Mouse (Mus musculus) intestine, embryonic 16.5 days (tissue): ENCODE measurements around the gene Pde2a. TPM values are rescaled to one million over a fixed set of nuclear protein-coding genes. Genes with fewer than 3 reads are reported as not detected.

Experiments
- ATAC-seq: fragments of 200-750 bp; cut with Nextera tagmentation; 2 replicates; pipeline ENCODE4 v1.8.0; 2017; ENCODE audit warnings: moderate TSS enrichment, moderate library complexity
- H3K27ac ChIP-seq: fragments of 300-500 bp; sonication (generic); 2 replicates; pipeline ENCODE4 v1.5.1; 2014; ENCODE audit warnings: mild to moderate bottlenecking, low read length
- H3K27me3 ChIP-seq: fragments of 300-500 bp; sonication (generic); replicated peaks from 2 replicates; pipeline ENCODE4 v1.6.1; 2014; ENCODE audit warnings: low read length, control low read depth, mixed read lengths; ENCODE audit not compliant: control insufficient read depth, insufficient read depth
- H3K36me3 ChIP-seq: fragments of 300-500 bp; sonication (generic); 2 replicates; pipeline ENCODE4 v1.6.1; 2014; ENCODE audit warnings: low read length, control low read depth; ENCODE audit not compliant: control insufficient read depth, insufficient read depth
- H3K4me1 ChIP-seq: fragments of 300-500 bp; sonication (generic); 2 replicates; pipeline ENCODE4 v1.6.1; 2014; ENCODE audit warnings: low read length, control low read depth, mixed read lengths; ENCODE audit not compliant: control insufficient read depth, insufficient read depth
- H3K4me2 ChIP-seq: fragments of 300-500 bp; sonication (generic); 2 replicates; pipeline ENCODE4 v1.6.1; 2014; ENCODE audit warnings: low read depth, low read length, control low read depth
- H3K4me3 ChIP-seq: fragments of 300-500 bp; sonication (generic); 2 replicates; pipeline ENCODE4 v1.5.1; 2014; ENCODE audit warnings: mild to moderate bottlenecking, low read length
- H3K9ac ChIP-seq: fragments of 300-500 bp; sonication (generic); 2 replicates; pipeline ENCODE4 v1.6.1; 2014; ENCODE audit warnings: low read depth, low read length
- H3K9me3 ChIP-seq: fragments of 300-500 bp; sonication (generic); 2 replicates; pipeline ENCODE4 v1.6.1; 2016; ENCODE audit warnings: low read length, control low read depth; ENCODE audit not compliant: control insufficient read depth
- WGBS: fragments of 180-500 bp; shearing (Covaris S2); extraction: QIAGEN DNeasy Blood & Tissue Kit; methylation state at CpG from one replicate; pipeline ENCODE4 v1.1.7; 2014; 5-methylcytosine and 5-hydroxymethylcytosine counted together
- polyA plus RNA-seq: library from polyadenylated mRNA; unstranded; fragments of >200 nt; fragmentation: Nextera tagmentation; extraction: Ambion mirVana; gene quantifications from 2 replicates; pipeline ENCODE4 v1.2.1, GENCODE M21; 2015

The Pde2a gene
- polyA plus RNA-seq, 1 experiment from 2014 or later = 23.0 TPM

DNA sequence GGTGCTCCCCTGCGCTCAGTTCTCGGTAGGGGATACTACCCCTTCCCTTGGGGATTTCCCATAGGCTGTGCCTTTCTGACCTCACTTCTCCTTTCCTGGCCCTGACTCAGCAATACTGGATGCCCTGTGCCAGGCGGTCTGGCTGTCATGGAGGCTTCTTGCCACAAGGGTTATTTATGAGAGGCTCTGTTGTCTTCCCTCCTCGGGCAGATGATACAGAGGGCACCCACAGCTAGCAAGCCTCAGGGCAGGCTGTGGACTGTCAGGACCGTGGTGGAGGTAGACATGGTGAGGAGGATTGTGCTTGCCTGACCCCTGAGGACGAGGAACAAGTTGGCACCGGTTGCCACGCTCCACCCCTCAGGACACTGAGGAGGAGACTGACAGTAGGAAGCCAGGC, 39.1 kb upstream of the Pde2a start:
- H3K27ac ChIP-seq = no peak overlapping the region
- 61% methylated on average over 8 of the region's 8 CpGs for WGBS
- ATAC-seq = no peak
- 0 out of 2 replicates have a peak overlapping the region, but pooled peaks have one; percentile 24 for H3K9ac ChIP-seq
- H3K4me3 ChIP-seq = no peak overlapping the region
- no peak overlapping the region for H3K4me2 ChIP-seq
- H3K27me3 ChIP-seq = no peaks in the 10 kb centered on the region
- no peaks in the 10 kb centered on the region for H3K9me3 ChIP-seq
- H3K4me1 ChIP-seq = peaks cover 42% of the 10 kb centered on the region
- no peaks in the 10 kb centered on the region; the same call in 1 of the 2 replicates for H3K36me3 ChIP-seq

DNA sequence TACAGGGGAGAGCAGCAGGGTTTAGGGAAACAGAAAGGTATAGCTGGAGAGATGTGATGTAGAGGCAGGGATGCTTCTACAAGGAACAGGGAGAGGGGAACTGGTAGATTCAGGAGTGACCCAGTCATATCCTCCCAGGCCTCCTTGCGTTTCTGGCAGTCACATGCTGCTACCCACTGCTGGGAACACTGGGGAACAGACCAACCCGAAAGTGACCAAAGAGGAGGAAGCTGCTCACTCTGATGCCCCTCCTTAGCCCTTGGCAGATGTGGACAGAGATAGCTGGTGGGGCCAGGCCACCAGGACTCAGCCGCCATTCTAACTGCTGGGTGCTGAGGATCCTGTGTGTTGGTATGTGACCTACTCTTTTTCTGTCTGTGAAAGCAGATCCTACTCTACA, 37.7 kb upstream of the Pde2a start:
- no peaks in the 10 kb centered on the region for H3K9me3 ChIP-seq
- ATAC-seq = no peak
- peaks cover 8% of the 10 kb centered on the region for H3K36me3 ChIP-seq
- 73% methylated on average over 3 of the region's 3 CpGs for WGBS
- 0 out of 2 replicates have a peak overlapping the region, but pooled peaks have one; percentile 10 for H3K9ac ChIP-seq
- H3K27me3 ChIP-seq = no peaks in the 10 kb centered on the region
- H3K4me2 ChIP-seq = no peak overlapping the region
- peaks cover 30% of the 10 kb centered on the region for H3K4me1 ChIP-seq
- H3K4me3 ChIP-seq = no peak overlapping the region
- no peak overlapping the region for H3K27ac ChIP-seq

DNA sequence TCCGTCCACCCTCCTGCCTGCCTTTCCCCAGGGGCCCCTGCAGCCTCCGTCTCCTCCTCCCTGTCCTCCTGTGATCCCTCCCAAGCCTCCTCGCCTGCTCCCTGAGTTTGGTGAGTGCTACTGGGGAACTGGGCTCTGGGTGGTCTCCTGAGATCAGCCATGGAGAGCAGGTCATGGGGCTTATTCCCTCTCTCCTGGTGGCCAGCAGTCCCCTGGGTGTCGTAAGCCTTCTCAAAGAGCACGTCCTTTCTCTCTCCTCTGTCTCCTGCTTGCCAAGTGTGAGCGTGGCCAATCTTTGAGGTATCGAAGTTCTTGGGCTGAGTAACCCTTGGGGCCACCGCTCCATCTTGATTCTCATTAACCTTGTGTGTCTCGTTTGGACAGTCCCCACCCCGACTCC, 36.6 kb upstream of the Pde2a start:
- no peak; the same call in 1 of the 2 replicates for ATAC-seq
- peak overlapping the region; percentile 69 for H3K27ac ChIP-seq
- H3K4me3 ChIP-seq = no peak overlapping the region
- H3K27me3 ChIP-seq = no peaks in the 10 kb centered on the region
- peaks cover 13% of the 10 kb centered on the region for H3K36me3 ChIP-seq
- H3K4me1 ChIP-seq = peaks cover 20% of the 10 kb centered on the region
- 48% methylated on average over 10 of the region's 10 CpGs for WGBS
- H3K9me3 ChIP-seq = no peaks in the 10 kb centered on the region
- H3K4me2 ChIP-seq = no peak overlapping the region
- peak overlapping the region; percentile 46; the same call in 1 of the 2 replicates for H3K9ac ChIP-seq

DNA sequence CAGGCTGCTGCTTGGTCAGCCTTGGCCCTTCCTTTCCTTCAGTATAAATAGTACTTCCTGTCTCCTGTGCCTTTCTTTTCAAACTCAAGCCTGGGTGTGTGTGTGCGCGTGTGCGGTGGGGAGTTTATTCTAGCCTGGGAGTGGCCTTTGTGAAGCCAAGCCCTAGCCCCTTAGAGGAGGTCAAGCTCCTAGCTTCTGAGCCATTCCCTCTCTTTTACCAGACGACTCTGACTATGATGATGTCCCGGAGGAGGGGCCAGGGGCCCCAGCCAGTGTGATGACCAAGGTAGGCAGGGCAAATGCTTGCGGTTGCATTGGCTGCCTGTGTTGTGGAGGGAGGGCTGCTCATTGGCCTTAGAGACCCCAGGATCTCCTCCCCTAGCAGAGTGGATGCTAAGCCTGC, 36.2 kb upstream of the Pde2a start:
- H3K9me3 ChIP-seq = no peaks in the 10 kb centered on the region
- 17% methylated on average over 6 of the region's 6 CpGs for WGBS
- H3K36me3 ChIP-seq = peaks cover 13% of the 10 kb centered on the region
- H3K27ac ChIP-seq = peak overlapping the region; percentile 69
- no peaks in the 10 kb centered on the region for H3K27me3 ChIP-seq
- peak; percentile 68 for ATAC-seq
- peaks cover 20% of the 10 kb centered on the region for H3K4me1 ChIP-seq
- H3K4me2 ChIP-seq = peak overlapping the region; percentile 8; the same call in 1 of the 2 replicates
- no peak overlapping the region for H3K4me3 ChIP-seq
- H3K9ac ChIP-seq = no peak overlapping the region; the same call in 1 of the 2 replicates

DNA sequence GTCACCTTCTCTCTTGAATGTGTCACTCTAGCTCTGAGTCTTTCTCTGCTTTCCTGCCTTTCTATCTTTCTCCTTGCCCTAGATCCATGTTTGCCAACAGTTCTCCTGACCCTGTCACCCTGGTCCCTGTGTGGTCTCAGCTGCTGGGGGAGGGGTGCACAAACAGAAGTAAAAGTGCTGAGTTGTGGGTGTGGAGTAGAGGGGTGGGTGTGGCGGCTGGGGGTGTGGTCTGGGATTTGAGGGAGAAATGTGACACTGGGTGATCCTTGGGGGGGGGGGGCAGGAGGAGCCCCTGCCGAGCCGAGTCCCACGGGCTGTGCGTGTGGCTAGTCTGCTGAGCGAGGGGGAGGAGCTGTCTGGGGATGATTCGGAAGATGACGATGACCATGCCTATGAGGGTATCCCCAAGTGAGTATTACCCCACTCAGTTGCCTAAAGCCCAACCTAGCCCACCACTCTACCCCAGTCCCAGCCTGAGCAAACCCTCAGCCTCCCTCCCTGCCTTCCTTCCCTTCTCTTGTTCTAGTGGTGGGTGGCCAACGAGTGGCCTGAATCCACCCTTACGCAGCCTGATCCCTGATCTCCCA, 35.5 kb upstream of the Pde2a start:
- H3K27me3 ChIP-seq = no peaks in the 10 kb centered on the region
- H3K9ac ChIP-seq = no peak overlapping the region; the same call in 1 of the 2 replicates
- H3K36me3 ChIP-seq = peaks cover 13% of the 10 kb centered on the region
- H3K4me1 ChIP-seq = peaks cover 20% of the 10 kb centered on the region
- peak overlapping the region; percentile 55 for H3K27ac ChIP-seq
- ATAC-seq = peak; percentile 29
- H3K4me2 ChIP-seq = peak overlapping the region; percentile 8; the same call in 1 of the 2 replicates
- 49% methylated on average over 10 of the region's 10 CpGs for WGBS
- no peak overlapping the region for H3K4me3 ChIP-seq
- no peaks in the 10 kb centered on the region for H3K9me3 ChIP-seq

DNA sequence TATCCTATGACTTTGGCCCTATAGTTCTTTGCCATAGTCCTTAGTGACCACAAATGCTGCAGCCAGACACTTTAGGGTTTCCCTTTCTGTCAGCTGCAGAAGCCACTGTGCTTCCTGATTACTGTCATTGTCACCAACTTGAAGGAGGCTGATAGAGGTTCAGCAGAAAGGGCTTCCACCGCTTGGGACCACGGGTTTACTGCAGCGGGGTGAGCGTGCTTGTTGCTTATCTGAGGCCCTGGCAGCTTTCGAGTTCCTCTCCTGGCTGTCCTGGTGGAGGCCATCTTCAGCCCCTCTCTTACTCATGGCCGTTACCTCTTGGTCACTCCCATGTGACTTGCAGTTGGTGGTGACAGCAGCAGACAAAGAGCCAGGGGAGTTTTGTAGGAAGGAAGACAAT, 32.2 kb upstream of the Pde2a start:
- H3K4me1 ChIP-seq = peaks cover 35% of the 10 kb centered on the region
- WGBS = 84% methylated on average over 6 of the region's 6 CpGs

DNA sequence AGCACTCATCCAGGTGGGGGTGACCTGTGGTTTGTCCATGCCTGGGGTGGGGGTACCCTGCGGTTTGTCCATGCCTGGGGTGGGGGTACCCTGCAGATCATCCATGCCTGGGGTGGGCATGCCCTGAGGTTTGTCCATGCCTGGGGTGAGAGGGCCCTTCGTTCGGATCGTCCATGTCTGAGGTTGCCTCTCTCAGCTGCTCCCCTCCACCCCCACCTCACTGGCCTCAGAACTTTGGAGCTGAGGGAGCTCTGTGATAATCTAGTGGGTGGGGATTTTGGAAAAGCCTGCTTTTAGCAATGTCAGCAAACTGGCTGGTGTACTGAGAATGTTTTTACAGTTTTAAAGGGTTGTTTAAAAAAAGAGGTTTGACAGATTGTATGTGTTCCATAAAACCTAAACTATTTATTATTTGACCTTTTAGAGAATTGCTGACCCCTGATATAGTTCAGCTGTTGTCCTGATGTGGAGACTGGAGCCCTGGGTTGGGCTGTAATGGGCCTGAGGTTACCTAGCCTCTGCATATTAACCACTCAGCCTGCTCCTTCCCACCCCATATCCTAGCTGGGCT, 29.5 kb upstream of the Pde2a start:
- H3K9me3 ChIP-seq = no peaks in the 10 kb centered on the region
- peaks cover 22% of the 10 kb centered on the region; the same call in 1 of the 2 replicates for H3K36me3 ChIP-seq
- no peaks in the 10 kb centered on the region for H3K27me3 ChIP-seq
- no peak overlapping the region for H3K9ac ChIP-seq
- H3K4me1 ChIP-seq = peaks cover 22% of the 10 kb centered on the region
- 39% methylated on average over 4 of the region's 4 CpGs for WGBS
- no peak overlapping the region for H3K4me3 ChIP-seq
- H3K27ac ChIP-seq = peak overlapping the region; percentile 91
- no peak for ATAC-seq
- H3K4me2 ChIP-seq = no peak overlapping the region

More for the DNA sequence above, 32.2 kb upstream of the Pde2a start:
- ATAC-seq = no peak
- H3K27me3 ChIP-seq = no peaks in the 10 kb centered on the region
- peaks cover 13% of the 10 kb centered on the region for H3K36me3 ChIP-seq
- H3K9me3 ChIP-seq = no peaks in the 10 kb centered on the region
- no peak overlapping the region for H3K9ac ChIP-seq
- H3K4me3 ChIP-seq = no peak overlapping the region
- no peak overlapping the region for H3K27ac ChIP-seq
- H3K4me2 ChIP-seq = no peak overlapping the region

DNA sequence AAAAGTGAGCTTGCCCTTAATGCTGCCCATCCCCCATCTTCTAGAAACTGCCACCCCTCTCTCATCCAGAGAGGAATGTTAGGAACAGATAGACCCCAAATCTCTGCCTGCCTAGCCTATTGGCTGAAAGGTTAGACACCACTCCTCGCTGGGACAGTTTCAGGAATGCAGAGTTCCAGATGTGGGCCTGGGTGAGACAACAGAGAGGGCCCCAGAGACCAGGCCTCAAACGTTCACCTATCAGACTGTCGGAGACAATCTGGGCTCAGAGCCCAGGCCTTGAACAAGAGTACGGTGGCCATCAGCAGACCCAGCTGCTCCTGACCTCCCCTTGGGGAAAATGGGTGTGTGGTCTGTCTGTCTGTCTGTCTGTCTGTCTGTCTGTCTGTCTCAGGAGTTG, 28.5 kb upstream of the Pde2a start:
- no peaks in the 10 kb centered on the region for H3K27me3 ChIP-seq
- peak overlapping the region; percentile 91 for H3K27ac ChIP-seq
- no peaks in the 10 kb centered on the region for H3K9me3 ChIP-seq
- ATAC-seq = no peak
- peaks cover 26% of the 10 kb centered on the region for H3K36me3 ChIP-seq
- no peak overlapping the region; the same call in 1 of the 2 replicates for H3K4me2 ChIP-seq
- peaks cover 22% of the 10 kb centered on the region for H3K4me1 ChIP-seq
- H3K4me3 ChIP-seq = no peak overlapping the region
- H3K9ac ChIP-seq = 0 out of 2 replicates have a peak overlapping the region, but pooled peaks have one; percentile 12
- WGBS = 39% methylated on average over 4 of the region's 4 CpGs

DNA sequence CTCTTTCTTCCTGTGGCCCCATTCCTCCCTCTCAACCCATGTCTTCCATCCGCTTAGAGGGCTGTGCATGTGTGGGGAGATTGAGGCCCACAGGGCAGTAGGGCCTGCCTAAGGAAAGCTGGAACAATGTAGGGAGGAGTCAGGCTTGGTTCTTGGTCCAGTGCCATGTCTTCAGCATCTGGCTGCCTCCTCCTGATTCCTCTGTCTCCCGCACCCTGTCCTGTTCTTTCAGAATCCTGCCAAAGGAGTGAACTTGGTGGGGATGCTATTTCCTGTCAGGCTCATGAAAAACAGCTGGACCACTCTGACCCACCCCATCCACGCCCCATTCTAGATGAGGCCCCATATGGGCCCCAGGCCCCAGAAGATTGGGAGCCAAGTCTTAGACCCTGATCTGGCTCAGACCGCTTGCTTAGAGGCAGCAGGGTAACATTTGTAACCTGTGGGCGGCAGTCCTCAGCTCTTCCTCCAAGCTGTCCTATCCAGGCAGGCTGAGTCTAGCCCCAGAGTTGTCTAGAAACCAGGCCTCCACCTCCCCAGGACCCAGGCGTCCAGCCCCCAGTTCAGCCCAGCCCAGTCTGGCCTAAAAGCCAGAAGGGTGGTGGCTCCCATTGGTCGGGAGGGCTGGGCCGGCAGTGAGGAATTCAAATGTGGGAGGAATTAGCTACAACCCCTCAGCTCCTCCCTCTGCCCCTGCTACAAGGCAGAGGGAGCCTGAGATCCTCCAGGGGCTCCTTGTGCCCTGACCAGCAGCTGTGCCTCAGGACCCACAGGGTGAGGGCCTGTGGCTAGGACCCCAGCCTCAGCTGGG, 27.6 kb upstream of the Pde2a start:
- H3K9me3 ChIP-seq = no peaks in the 10 kb centered on the region
- WGBS = 31% methylated on average over 8 of the region's 8 CpGs
- peak overlapping the region; percentile 56 for H3K4me2 ChIP-seq
- ATAC-seq = peak; percentile 87
- no peaks in the 10 kb centered on the region for H3K27me3 ChIP-seq
- H3K4me1 ChIP-seq = peaks cover 22% of the 10 kb centered on the region
- H3K27ac ChIP-seq = peak overlapping the region; percentile 91
- peaks cover 29% of the 10 kb centered on the region for H3K36me3 ChIP-seq
- H3K4me3 ChIP-seq = peak overlapping the region; percentile 47
- peak overlapping the region; percentile 66 for H3K9ac ChIP-seq
